Mouse (Mus musculus) kidney, postnatal 14 days (tissue): ENCODE results near the gene Eif3i.
A peak's percentile ranks its signal among the peaks of the same experiment; 100 is the strongest.
"Not testable (repeated sequence)": the region's sequence is repeated elsewhere in the genome, so short reads cannot be mapped to it uniquely, and the experiment has no call there.

Experiments
- DNase-seq: peaks from one replicate; pipeline ENCODE4 v3.0.0; 2022; ENCODE audit warnings: mixed read lengths

Gene Eif3i

GRCm38 (mm10) chr4:129573093-129573370 lies 27.4 kb downstream of the Eif3i start:
- DNase-seq = no peak

- peak; percentile 55 for DNase-seq
Observed at GRCm38 (mm10) chr4:129572236-129573092, 28.0 kb downstream of the Eif3i start.

- DNase-seq = no peak
Observed at GRCm38 (mm10) chr4:129571551-129572084, 28.8 kb downstream of the Eif3i start.

- DNase-seq = no peak
Observed at GRCm38 (mm10) chr4:129570028-129570427, 30.4 kb downstream of the Eif3i start.

DNA sequence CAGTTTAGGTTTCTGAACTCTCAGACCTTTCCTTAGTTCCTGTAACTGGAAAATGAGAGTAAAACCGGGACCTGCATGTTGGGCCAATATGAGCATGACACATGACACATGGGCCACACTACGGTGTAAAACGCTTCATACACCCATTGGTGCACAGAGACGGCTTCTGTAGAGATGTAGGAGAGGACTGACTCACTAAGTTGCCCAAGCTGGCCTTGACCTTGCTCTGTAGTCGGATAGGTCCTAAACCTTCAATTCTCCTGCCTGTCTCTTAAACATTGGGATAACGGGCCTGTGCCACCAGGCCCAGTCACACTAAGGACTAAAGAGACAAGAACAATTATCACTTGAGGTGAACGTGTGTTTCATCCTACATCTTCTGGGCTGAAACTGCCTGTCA lies 32.1 kb downstream of the Eif3i start:
- DNase-seq = no peak

GRCm38 (mm10) chr4:129565139-129565538 lies 35.3 kb downstream of the Eif3i start:
- DNase-seq = no peak

DNA sequence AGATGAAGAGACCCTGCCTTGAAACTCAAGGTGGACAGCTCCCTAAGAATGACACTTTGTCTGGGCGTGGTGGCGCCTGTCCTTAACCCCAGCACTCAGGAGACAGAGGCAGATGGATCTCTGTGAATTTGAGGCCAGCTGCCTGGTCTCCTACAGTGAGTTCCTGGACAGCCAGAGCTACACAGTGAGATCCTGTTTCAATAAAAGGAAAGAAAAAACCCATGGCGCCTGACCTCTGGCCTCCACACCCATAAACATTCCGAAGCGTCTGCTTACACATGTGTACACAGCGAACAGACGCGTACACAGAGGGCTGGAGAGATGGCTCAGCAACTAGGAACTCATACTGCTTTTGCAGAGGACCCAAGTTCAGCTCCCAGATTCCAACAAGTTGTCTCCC lies 36.7 kb downstream of the Eif3i start:
- peak; percentile 39 for DNase-seq

DNA sequence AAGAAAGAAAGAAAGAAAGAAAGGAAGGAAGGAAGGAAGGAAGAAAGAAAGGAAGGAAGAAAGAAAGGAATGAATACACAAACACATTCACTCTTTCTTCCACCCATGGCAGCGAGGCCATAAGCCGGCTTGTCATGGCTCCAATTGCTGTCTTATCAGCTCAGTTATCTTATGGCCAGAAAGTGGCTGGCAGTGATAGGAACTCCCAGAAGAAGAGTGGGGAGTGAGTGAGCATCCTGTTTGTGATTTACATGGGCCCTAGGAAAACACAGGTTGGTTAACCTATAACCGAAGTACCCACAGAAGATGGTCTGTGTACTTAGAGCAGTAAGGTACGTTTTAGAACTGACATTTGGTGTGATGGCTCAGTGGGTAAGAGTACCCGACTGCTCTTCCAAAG lies 39.3 kb downstream of the Eif3i start:
- no peak for DNase-seq

DNA sequence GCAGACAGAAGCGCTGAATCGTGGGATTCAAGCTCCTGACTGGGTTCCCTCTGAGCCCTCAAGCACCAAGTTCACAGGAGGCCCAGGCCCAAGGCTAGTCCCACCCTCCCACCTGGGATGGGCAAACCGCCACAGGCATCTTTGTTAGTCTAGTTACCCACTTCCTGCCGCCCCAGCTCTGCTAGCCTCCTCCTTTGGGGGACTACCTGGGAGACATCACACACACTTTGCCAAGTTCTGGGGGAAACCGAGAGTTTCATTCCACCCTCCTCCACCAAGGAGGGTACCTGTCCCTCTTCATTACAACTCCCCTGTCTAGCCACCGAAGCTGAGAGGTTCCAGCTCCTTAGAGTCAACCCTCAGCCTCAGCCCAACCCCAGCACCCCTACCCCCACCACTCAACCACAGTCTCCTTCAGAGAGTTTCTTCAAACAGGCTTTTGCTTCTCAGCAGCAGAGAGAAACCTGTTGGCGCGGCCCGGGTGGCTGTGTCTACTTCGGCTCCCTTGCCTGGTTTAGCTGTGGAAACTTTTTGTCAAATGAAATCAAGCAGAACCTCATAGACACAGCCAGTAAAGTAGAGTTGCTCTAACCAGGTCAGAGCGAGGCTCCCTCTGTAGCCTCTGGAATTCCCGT lies 42.0 kb downstream of the Eif3i start:
- no peak for DNase-seq

GRCm38 (mm10) chr4:129557256-129557808 lies 43.1 kb downstream of the Eif3i start:
- DNase-seq = no peak

- DNase-seq = peak; percentile 95
Observed at GRCm38 (mm10) chr4:129556532-129557223, 43.8 kb downstream of the Eif3i start.

DNA sequence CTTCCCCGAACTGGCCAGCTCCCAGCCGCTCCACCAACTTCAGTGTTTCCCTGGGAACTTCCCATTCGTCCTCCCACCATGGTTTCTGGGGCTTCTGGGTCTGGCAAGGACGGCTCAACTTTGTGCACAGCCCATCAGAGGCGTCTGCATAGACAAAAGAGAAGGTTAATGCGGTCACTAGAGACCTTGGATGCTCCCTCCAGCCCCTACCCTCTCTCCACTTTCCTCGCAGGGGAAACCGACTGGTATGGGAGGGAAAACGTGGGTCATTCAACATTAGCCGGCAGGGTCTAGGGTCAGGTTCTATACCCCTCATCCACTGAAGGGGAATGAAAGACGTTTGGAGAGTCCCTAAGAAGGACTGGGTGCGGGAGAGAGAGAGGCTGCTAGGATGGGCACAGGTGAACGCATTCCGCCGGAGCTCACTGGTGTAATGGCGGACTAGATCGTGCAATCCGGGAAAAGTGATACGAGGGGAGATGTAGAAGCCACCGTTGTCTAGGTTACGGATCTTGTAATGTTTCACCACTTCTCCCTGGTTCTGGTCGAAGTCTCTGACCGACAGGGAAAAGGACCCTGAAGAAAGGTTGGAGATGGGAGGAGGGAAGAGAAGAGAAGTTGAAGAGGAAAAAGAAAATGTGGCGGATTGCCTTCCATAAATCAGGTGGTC lies 44.5 kb downstream of the Eif3i start:
- peak; percentile 29 for DNase-seq

GRCm38 (mm10) chr4:129555421-129555861 lies 45.0 kb downstream of the Eif3i start:
- peak; percentile 67 for DNase-seq

- not testable (repeated sequence) for DNase-seq
Observed at GRCm38 (mm10) chr4:129554512-129554911, 45.9 kb downstream of the Eif3i start.

- no peak for DNase-seq
Observed at GRCm38 (mm10) chr4:129550295-129550694, 50.2 kb downstream of the Eif3i start.

DNA sequence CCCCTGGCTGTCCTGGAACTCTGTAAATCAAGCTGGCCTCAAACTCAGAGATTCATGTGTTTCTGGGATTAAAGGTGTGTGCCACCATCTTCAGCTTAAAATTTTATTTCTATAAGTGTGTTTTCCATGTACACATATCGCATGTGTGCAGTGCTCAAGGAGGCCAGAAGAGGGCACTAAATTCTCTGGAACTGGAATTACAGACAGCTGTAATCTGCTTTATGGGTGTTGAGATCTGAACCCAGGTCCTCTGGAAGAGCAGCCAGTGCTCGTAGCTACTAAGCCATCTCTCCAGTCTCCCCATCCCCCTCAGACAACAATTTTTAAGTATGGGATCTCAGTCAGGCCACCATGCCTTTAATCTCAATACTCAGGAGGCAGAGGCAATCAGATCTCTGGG lies 51.1 kb downstream of the Eif3i start:
- DNase-seq = peak; percentile 38

DNA sequence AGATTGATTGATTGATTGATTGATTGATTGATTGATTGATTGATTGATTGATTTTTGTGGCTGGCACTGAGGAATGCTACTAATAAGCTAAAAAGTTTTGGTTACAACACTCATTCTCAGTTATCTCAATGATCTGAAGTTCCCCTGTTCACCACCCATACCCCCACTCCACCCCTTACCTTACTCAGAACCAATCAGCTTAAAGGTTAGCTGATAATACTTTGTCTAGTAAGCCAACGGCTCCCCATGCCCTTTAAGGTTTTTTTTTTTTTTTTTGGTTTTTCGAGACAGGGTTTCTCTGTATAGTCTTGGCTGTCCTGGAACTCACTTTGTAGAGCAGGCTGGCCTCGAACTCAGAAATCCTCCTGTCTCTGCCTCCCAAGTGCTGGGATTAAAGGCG lies 52.8 kb downstream of the Eif3i start:
- not testable (repeated sequence) for DNase-seq

- DNase-seq = no peak
Observed at GRCm38 (mm10) chr4:129544106-129544505, 56.3 kb downstream of the Eif3i start.

DNA sequence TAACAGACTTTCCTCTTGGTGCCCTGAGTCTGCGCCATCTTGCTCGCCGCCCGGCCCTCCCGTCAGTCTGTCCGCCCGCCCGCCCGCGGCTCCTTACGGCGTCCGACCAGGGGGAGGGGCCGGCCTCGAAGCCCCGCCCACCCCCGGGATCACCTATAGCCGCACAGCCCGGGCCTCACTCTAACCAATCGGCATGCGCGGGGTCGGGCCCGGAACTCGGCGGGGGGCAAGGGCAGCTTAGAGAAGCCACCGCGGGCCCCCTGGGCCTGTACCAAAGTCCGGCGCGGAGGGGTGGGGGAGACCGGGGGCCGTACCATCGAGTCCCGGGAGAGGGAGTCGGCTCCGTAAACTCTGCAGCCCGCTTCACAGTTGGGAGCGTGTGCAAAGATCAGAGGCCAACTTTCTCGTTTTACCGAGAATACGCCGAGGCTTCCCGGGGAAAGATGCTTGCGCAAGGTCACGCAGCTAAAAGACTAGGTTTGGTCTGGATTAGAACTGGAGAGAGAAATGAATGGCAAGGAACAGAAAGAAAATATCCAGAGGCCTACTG lies 57.8 kb downstream of the Eif3i start, which contains the start of gene Hdac1:
Hdac1 (minus strand) TSS at position 122 of the 550 bp plus-strand sequence.
- peak; percentile 99 for DNase-seq
